Mouse (Mus musculus) cortical plate, adult 2 months (tissue): Measurements from ENCODE around the gene Spats2l. TPM values are rescaled to one million over a fixed set of nuclear protein-coding genes. Genes with fewer than 3 reads are reported as not detected.

Experiments
- H3K27ac ChIP-seq: fragments of 200-500 bp; 2 replicates; pipeline ENCODE4 v1.5.1; 2012; ENCODE audit warnings: low read length, control low read depth, inconsistent platforms; ENCODE audit not compliant: insufficient read depth
- H3K4me1 ChIP-seq: fragments of 200-500 bp; 2 replicates; pipeline ENCODE4 v1.6.1; 2011; ENCODE audit warnings: low read length; ENCODE audit not compliant: control insufficient read depth, insufficient read depth
- H3K4me3 ChIP-seq: fragments of 200-500 bp; 2 replicates; pipeline ENCODE4 v1.5.1; 2011; ENCODE audit warnings: mild to moderate bottlenecking, low read length, control low read depth; ENCODE audit not compliant: insufficient read depth
- CTCF ChIP-seq: fragments of 200-500 bp; IDR thresholded peaks from 2 replicates; pipeline ENCODE4 v1.5.1; 2011; ENCODE audit warnings: mild to moderate bottlenecking, control low read depth, low read length; ENCODE audit not compliant: insufficient read depth; ENCODE audit errors: extremely low read depth
- POLR2A ChIP-seq: fragments of 200-500 bp; IDR thresholded peaks from 2 replicates; pipeline ENCODE4 v1.6.1; 2011; ENCODE audit warnings: mild to moderate bottlenecking, low read length, control low read depth; ENCODE audit not compliant: insufficient read depth; ENCODE audit errors: extremely low read depth
- polyA plus RNA-seq: library from polyadenylated mRNA; depleted of rRNA; stranded (reverse); fragments of >200 nt; gene quantifications from 2 replicates; pipeline ENCODE4 v1.2.3, GENCODE M21; 2012

Gene Spats2l
- polyA plus RNA-seq, 1 experiment = 27.4 TPM

- Histone ChIP-seq H3K4me1 (no peaks in the 10 kb centered on the region), H3K27ac (no peak overlapping the region), H3K4me3 (no peak overlapping the region)
- no peak for TF ChIP-seq CTCF
- no peak for TF ChIP-seq POLR2A
These were observed 175.8 kb downstream of the Spats2l start for GRCm38 (mm10) chr1:57949716-57950115.

DNA sequence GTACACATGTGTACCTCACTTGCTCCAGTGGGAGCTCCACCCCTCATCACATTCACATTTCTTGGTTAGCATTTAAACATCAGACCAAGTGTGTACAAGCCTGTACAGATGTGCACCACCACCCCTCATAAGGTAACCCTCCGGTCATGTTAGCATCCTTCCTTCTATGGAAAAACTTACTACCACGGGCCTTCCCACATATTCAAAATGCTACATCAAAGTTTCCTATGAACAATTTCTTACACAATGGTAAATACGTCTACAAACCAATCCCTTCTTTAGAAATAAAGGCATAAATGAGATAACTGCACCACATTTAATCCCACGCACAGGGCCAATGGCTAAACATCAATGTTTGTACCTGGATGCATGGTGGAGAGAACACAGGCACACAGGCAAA is 178.5 kb downstream of the Spats2l start:
- H3K4me1 ChIP-seq = no peaks in the 10 kb centered on the region
- H3K27ac ChIP-seq = no peak overlapping the region

DNA sequence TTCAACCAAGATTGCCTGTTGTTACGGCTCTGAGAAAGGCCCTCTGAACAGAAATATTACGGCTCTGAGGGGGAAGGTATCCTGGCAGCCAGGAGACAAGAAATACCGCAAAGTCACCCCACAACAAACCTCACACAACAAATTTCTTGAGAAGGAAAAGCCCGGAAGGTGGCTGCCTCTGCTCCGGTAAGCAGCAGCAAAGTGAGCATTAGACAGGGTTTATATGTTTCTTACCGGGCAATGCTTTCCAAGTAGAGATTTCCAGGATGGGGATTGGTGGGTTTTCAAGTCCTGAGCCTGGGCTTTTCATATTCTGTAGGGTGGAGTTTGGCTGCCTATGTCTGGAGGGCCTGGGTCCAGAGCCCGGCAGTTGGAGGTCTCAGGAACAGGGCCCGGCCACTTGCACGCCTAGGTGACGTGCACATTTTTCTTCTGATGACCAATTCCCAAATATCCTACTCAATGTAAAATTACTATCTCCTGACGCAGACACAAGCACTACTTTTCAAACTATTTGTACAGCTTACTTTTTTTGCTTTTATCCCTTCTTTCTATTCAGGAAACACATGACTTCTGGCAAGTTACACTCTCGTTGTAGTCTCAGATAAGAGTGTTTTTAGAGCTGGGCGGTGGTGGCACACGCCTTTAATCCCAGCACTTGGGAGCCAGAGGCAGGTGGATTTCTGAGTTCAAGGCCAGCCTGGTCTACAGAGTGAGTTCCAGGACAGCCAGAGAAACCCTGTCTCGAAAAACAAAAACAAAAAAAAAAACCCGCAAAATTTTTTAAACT is 179.8 kb downstream of the Spats2l start:
- TF ChIP-seq CTCF = no peak
- TF ChIP-seq POLR2A = no peak
- Histone ChIP-seq H3K4me1 (no peaks in the 10 kb centered on the region), H3K27ac (no peak overlapping the region), H3K4me3 (no peak overlapping the region)

More for the DNA sequence above, 178.5 kb downstream of the Spats2l start:
- TF ChIP-seq CTCF = no peak
- TF ChIP-seq POLR2A = no peak
- no peak overlapping the region for H3K4me3 ChIP-seq

DNA sequence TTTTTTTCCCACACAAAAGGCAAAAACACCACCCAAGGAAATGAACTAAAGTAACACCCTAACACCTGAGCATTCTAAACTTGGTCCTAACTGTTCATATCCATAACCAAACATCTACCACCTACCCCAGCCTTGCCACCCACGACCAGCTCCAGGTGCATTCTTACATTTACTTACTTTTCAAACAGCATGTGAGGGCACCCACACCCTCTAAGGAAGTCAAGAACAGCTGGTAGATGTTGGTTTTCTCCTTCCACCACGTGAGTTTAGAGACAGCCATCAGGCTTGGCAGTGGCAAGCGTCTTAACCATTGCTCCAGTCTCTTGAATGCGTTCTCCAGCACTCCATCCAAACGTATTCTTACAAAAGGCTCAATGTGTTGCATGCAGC is 180.4 kb downstream of the Spats2l start:
- TF ChIP-seq CTCF (no peak), POLR2A (no peak)
- Histone ChIP-seq H3K4me1 (no peaks in the 10 kb centered on the region), H3K4me3 (no peak overlapping the region), H3K27ac (no peak overlapping the region)

DNA sequence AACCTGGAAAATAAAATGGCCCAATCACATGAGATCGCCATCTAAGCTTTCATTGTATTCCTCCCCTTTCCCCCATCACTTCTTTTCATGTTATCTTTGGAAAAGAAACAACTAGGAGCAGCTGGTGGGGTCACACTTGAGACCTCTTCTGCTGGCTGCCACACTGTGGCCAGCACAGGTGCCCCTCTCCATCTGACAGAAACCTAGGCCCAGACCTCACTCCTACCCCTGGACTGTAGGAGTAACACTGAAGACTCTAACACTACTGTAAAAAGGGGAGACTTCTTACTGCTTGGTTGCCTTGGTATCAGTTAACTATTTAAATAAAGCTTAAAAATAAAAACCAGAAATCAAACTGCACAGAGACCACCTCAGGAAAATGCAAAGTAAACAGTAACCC is 181.8 kb downstream of the Spats2l start:
- TF ChIP-seq POLR2A (no peak), CTCF (no peak)
- Histone ChIP-seq H3K4me3 (no peak overlapping the region), H3K27ac (no peak overlapping the region), H3K4me1 (no peaks in the 10 kb centered on the region)

GRCm38 (mm10) chr1:57969327-57970271 is 195.6 kb downstream of the Spats2l start:
- H3K4me1 ChIP-seq = peaks cover 3% of the 10 kb centered on the region; the same call in 1 of the 2 replicates
- peak overlapping the region; percentile 10 for H3K27ac ChIP-seq
- H3K4me3 ChIP-seq = peak overlapping the region; percentile 83
- TF ChIP-seq POLR2A = 0 out of 2 replicates have a peak, but pooled peaks have one; percentile 44
- peak; percentile 53 for TF ChIP-seq CTCF

DNA sequence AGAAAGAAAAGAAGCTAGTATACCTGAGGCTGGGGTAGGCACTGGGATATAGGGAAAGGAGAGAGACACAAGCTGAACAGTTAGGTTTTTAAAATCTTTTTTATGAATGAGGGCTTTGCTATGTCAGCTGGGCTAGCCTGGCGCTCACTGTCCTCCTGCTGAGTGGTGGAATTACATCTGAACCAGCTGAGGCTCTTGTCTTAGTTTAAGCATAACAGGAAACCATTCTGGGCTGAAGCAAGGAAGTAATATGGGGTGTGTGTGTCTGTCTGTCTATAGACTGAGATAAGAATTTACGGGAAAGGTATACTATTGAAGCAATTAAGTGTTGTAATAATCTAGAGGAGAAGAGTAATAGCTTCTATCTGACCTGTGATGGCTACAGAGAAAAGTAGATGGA is 197.6 kb downstream of the Spats2l start:
- Histone ChIP-seq H3K27ac (no peak overlapping the region), H3K4me1 (peaks cover 3% of the 10 kb centered on the region; the same call in 1 of the 2 replicates), H3K4me3 (no peak overlapping the region)
- TF ChIP-seq CTCF (no peak), POLR2A (no peak)

DNA sequence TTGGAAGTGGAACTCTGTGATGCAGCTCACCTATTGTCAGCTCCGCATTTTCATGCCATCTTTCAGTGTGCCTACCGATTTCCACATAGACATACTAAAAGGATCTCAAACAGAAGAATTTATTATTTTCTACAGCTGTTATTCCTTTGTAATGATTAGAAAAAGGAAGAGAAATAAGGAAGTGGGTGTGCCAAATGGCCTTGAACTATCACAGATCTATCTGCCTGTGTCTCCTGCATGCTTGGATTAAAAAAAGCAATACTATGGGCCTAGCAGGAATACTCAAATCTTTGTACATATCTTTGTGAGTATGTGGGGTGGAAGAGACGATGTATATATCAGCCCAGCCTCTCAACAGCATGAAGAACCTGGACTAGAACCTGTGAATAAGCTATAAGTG is 202.9 kb downstream of the Spats2l start:
- no peak overlapping the region for H3K27ac ChIP-seq
- no peaks in the 10 kb centered on the region for H3K4me1 ChIP-seq
- no peak overlapping the region for H3K4me3 ChIP-seq
- TF ChIP-seq CTCF (no peak), POLR2A (no peak)

DNA sequence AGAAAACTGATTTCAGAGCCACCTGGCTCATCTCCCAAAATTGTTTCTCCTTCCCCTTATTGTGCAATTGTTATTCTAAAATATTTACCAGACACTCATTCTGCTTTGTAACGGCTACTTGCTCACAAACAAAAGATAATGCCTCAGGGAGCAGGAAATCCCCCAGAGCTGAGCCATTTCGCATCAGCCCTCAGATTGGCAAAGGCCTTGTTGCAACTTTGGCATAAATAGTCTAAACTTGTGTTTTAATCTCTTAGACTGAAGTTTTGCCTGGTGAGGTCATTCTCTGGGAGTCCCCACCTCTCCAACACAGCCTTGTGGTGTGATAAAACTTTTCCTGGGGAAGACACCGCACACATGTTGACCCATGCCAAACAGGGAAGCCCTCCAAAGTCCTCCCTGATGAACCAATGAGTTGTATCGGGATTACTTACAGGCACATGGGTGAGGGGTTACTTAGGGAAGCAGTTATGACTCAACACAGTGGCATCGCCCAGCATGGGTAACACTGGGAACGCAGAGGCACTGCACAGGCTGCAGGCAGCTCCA is 215.2 kb downstream of the Spats2l start:
- Histone ChIP-seq H3K4me1 (no peaks in the 10 kb centered on the region), H3K27ac (no peak overlapping the region), H3K4me3 (no peak overlapping the region)
- TF ChIP-seq POLR2A (no peak), CTCF (no peak)
